Mouse (Mus musculus): ENCODE results near the gene Disc1.

The Disc1 gene

DNA sequence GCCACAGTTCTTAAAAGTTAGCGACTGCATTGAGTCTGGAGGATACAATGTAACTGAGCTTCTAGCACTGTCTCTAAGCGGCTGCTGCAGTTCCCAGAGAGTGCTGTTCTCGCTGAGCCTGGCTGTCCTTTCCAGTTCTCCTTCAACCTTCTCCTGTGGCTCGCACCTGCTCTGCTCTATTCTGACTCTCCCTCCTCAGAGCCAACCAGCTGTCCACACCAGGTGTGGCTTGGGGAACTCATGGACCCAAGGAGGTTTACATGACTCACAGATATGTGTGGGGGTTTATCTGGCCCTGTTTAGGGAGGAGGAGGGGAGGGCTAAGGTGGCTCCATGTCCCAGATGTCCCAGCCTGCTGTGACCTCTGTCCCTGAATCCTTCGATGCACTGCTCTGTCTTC lies 217.4 kb downstream of the Disc1 start:
- in situ Hi-C loops (cut with MboI; ENCODE audit: low pct_unique_long_range_greater_than_20kb in 1 of 2, low sequenced_read_pairs in 2 of 2, unreplicated experiment in 1 of 2): no loop called here

DNA sequence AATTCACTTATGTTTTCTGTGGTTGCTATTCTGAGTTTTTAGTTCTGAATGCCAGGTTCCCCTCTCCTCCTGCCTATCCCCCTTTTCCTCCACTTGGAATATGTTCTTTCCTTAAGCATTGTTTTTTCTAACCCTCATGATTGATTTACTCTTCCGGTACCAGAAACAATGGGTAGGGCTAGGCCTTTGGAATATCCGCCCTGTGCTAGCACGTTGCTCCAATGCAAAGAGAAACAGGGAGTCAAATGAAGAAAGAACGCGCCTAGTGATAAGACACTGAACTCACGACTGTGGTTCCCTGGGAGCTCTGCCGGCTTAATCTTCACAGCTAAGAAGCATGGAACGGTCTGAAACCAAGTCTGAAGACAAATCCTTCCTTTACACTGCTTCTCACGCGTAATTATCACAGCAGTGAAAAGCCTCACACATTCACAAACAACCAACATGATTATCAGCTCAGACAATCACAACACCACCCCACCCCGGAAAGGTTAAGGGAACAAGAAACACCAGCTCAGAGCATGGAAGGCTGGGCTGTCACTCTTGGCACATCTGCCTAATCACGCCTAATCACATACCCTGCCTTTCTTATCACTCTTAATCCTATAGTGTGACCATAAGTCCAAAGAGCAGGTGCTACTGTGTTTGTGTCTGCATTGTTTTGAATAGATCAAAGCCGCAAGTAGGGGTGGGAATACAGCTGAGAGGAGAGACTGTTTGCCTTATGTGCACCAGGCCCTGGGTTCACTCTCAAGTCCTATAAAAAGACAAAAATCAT lies 218.3 kb downstream of the Disc1 start:
- in situ Hi-C loops (cut with MboI; ENCODE audit: low pct_unique_long_range_greater_than_20kb in 1 of 2, low sequenced_read_pairs in 2 of 2, unreplicated experiment in 1 of 2): no loop called here

DNA sequence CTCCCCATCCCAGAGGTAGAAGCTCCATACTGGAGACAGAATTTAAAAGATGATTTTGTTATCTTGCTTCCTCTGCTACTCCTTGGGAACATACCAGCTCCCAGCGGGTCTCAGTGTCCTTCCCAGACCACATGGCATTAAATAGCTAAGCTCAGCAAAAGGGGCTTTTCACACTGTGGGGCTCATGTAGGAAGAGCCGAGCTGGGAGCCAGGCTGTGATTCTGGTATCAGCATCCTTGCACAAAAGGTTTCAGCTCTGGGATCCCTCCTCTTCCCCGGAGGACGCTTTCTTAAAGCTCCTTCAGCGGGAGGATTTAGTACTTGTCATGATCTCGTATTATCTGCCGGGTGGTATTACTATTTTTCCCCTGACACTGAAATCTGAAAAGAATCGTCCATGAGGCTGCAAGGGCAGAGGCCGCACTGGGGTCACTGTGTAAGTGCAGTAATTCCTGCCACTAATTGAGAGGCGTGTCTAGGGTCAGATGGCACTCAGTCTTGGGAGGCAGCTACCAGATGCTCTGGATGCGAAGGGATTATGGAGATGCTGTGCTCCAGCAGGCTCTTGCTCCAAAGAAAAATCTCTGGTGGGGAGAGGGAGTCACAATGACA lies 223.2 kb downstream of the Disc1 start:
- in situ Hi-C loops (cut with MboI; ENCODE audit: low pct_unique_long_range_greater_than_20kb in 1 of 2, low sequenced_read_pairs in 2 of 2, unreplicated experiment in 1 of 2): no loop called here

DNA sequence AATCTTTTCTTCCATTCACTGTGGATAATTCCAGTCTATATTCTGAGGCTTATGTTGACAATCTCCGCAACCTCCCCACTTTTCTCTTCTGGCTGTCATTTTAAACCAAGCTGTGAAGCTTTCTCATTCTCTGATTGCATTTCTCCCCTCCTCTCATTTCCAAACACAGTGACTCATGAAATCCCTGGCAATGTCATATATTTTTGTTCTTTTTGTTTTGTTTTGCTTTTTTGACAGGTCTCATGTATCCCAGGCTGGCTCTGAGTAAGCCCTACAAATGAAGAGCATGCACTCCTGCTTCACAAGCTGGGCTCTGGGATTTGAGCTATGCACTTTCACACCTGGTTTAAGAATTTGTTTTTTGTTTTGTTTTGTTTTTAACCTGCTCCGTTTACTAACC lies 225.2 kb downstream of the Disc1 start:
- in situ Hi-C loops (cut with MboI; ENCODE audit: low pct_unique_long_range_greater_than_20kb in 1 of 2, low sequenced_read_pairs in 2 of 2, unreplicated experiment in 1 of 2): no loop called here

DNA sequence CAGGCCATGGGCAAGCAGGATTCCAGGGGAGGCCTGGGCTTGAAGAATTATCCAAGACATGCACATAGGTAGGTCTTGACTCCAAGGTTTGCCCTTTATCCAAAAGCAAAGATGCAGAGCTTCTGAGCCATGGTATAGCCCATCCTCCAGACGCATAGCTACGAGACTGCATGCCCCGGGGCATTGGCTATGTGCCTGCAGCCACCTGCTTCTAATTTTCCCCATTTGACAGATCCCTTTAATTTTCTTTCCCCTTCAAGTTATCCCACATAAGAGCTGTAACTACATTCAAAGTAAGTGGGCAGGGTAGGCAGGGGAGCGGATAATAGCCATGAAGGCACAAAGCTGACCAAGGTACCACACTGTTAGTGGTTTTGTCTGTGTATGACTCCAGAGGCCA lies 225.9 kb downstream of the Disc1 start:
- in situ Hi-C loops (cut with MboI; ENCODE audit: low pct_unique_long_range_greater_than_20kb in 1 of 2, low sequenced_read_pairs in 2 of 2, unreplicated experiment in 1 of 2): no loop called here

DNA sequence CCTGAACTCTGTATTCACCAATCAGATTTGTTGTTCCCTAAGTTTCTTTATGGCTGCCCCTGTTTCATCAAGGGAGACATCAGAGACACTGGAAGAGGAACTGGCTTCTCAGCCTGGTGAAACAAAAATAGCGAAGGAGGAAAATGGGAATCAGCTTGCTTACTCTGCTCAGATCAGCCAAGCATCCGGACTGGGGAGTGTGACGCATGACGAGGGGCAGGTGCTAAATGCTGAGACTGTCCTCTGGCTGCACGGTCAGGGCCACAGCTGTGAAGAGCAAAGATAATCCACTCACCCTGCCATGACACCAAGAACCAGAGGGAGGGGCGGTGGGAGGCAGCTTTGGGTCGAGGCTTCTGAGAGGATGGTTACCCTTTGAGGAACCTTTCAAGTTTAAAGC lies 228.5 kb downstream of the Disc1 start:
- in situ Hi-C loops (cut with MboI; ENCODE audit: low pct_unique_long_range_greater_than_20kb in 1 of 2, low sequenced_read_pairs in 2 of 2, unreplicated experiment in 1 of 2): no loop called here

DNA sequence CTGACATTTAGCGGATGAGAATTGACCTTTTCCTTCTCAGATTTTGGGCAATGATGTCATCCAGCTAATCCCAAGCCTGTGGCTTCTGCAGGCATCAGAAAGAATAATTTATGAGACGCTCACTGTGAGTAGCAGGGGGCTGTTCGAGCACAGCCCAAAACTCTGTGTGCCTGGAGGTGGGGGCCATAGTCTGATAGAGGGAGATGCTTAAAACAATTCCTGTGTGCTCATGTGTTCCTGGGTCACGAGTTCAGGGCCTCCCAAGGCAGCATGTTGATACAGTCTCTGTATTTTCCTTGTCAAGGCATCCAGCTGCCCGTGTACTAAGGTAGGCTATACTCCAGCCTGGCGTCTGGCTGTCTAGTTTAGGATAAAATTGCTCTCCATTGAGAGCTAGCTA lies 229.5 kb downstream of the Disc1 start:
- in situ Hi-C loops (cut with MboI; ENCODE audit: low pct_unique_long_range_greater_than_20kb in 1 of 2, low sequenced_read_pairs in 2 of 2, unreplicated experiment in 1 of 2): no loop called here

DNA sequence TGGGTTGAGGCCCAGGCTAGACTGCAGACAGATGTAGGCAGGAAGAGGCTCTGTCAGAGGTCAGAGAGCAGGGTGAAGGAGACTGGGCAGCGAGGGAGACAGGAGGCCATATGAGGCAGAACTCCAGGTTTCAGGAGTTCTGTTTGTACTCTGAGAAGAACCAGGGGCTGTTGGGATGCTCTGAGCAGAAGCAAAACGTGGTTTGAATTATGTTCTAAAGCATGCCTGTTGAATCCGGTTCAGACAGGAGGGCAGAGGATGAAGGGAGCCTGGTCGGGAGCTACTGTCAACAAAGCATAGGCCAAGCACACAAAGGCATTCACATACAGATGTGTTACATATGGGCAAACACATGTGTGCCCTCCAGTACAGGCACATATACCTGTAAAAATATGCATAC lies 230.9 kb downstream of the Disc1 start:
- in situ Hi-C loops (cut with MboI; ENCODE audit: low pct_unique_long_range_greater_than_20kb in 1 of 2, low sequenced_read_pairs in 2 of 2, unreplicated experiment in 1 of 2): no loop called here

DNA sequence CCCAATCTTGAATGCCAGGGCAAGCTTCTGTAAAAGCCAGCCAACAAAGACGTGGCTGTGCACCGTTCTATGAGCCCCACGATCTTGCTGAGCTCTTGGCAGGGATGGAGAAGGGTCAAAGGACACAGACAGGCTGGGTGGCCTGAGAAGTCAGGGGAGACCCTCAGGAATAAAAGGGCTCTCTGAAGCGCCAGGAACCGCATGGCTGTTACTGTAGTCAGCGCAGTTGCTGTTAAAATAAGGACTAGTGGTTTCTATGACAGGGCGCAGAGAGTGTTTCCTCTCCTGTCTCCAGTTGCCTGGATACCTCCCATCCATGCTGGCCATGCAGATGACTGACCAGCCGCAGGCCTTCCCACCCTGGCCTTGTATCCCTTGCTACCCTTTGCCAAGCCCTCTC lies 231.4 kb downstream of the Disc1 start:
- in situ Hi-C loops (cut with MboI; ENCODE audit: low pct_unique_long_range_greater_than_20kb in 1 of 2, low sequenced_read_pairs in 2 of 2, unreplicated experiment in 1 of 2): no loop called here

DNA sequence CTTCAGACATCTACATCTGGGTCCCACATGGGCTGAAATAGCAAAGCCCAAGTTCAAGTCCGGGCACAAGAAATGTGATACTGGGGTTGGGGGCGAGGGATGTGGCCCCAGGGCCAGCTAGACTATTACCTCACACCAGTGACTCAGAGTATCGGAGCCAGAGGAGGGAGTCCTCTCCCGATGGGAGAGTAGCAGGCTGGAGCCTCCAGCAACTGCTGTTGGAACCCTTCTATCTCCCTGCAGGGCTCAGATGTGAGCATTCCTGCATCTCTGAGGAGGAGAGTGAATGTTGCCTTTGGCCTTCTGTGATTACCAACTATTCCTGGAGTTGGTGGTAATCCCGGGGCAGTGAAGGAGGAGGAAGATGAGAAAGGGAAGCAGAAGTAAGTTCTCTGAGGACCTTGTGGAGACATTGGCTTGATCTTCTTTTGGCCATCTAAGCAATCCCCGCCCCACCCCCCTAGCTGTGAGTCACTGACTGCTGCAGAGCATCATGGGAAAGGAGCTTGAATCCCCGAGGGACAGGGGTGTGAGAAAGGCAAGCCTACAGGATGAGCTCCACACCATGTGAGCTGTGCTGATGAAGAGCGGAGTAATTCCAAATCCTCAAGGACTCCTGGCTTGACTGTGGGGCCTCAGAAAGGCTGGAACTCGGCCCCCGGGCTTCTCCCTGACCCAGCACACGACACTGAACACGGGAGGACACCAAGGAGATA lies 232.1 kb downstream of the Disc1 start:
- in situ Hi-C loops (cut with MboI; ENCODE audit: low pct_unique_long_range_greater_than_20kb in 1 of 2, low sequenced_read_pairs in 2 of 2, unreplicated experiment in 1 of 2): no loop called here

DNA sequence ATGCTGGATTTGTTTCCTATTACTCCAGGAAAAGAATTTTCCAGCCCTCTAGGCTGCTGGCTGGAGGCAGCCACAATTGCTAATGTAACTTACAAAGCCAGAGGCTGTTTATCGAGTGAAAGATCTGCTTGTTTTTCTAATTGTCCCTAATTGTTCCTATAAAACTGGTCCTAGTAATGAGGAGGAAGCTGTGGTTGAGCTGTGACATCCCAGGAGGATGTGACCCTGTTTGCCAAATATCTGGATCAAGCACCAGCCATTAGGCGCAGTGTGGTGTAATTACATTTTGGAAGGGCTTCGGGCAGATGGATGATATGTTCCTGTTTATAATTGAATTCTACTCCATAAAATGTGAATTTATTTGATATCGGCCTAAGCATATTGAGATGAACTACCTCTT lies 233.3 kb downstream of the Disc1 start:
- in situ Hi-C loops (cut with MboI; ENCODE audit: low pct_unique_long_range_greater_than_20kb in 1 of 2, low sequenced_read_pairs in 2 of 2, unreplicated experiment in 1 of 2): no loop called here

DNA sequence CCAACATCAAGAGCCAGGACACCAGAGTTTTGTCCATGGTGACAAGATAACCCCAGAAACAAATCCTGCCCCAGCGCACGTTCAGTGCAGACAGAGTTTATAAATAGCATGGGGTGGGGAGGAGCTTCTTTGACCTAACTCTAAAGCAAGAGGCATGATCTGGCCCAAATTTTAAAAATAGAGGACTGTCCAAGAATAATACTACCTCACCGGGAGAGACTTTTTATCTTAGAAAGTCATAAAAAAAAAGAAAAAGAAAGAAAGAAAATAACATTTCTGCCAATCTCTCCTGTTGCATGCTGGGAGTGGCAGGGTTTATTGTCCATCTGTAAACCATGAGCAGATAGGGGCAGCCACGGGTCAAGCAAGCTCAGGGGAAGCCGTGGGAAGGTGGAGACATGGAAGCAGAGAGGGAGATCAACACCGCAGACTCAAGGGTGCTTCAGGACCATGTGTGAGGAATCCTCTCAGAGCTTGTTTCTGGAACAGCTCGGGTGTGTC lies 233.9 kb downstream of the Disc1 start:
- in situ Hi-C loops (cut with MboI; ENCODE audit: low pct_unique_long_range_greater_than_20kb in 1 of 2, low sequenced_read_pairs in 2 of 2, unreplicated experiment in 1 of 2): no loop called here

DNA sequence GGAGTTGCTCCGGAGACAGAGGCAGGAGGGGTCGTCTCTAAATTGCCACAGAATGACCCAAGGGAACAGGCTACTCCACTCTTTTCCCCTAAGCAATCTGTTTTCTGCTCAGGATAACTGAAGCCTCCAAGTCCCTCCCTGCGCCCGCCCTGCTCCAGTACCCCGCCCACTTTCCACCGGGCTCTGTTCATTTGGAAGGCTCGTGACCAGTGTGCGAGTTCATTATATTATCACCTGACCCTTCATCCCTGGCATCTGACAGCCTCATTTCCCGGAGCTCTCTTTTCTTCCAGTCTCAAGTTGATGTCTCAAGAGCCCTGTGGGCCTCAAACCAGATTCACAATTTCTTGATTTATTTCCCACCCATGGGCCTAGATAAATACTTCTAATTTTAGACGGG lies 237.5 kb downstream of the Disc1 start:
- in situ Hi-C loops (cut with MboI; ENCODE audit: low pct_unique_long_range_greater_than_20kb in 1 of 2, low sequenced_read_pairs in 2 of 2, unreplicated experiment in 1 of 2): no loop called here

DNA sequence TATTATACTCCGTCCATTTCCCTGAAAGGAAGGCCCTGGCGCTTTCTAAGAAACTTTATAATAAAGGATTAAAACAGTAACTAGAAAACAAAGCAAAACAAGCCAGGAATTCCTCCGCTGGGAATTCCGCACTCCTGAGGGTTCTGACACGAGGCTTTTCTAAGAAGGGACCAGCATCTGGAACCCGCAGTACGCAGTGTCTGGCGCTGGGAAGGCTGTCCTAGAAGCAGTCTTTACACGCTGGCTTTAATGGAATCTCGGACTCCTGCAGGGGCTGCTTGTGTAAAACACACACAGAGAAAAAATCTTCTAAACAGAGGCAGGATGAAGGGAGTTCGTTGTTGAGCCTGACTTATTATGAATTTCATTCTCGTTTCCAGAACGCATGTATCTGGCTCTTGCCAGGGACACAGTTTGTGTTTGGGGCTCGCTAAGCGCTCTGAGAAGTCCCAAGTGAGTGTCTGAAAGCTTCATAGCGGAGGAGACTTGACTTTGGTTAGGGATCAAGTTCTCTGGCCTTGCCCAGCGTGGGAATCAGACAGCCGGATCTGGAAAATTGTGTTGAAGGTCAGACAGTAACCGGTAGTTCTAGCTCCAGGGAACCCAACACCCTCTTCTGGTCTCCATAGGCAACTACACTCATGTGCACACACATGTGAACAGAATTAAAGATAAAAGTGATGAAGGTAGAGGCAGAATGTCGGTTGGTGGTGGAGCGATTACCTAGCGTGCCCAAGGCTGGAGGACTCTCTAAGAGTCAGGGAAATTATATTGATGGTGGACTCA lies 238.1 kb downstream of the Disc1 start:
- in situ Hi-C loops (cut with MboI; ENCODE audit: low pct_unique_long_range_greater_than_20kb in 1 of 2, low sequenced_read_pairs in 2 of 2, unreplicated experiment in 1 of 2): no loop called here

DNA sequence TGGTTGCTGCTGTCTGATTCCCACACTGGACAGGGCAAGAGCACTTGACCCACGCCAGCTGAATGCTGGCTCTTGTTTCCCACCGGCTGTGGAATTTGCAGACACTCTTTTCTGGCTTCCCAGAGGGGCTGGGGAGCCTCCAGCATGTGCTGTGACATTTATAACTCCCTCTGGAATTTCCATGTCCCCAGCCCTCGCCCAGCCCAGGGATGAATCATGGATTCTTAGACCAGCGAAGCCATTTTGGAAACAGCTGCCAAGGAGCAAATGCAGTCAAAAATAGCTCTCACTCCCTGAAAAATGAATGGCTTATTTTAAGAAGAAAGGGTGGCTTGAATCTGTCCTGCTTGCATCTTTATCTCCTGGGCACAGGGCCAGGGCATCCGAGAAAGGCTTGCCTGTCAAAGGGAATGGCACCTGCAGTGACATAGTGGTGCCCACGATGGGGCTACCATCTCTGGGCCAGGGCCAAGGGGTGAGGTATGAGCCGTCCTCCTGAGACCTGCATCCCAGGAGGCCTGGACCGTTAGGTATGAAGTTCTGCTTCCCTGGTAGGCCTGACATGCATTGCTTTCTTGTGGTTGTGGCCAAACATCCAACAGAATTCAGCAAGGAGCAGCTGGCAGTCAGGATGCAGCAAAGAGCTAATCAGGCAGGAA lies 239.1 kb downstream of the Disc1 start:
- in situ Hi-C loops (cut with MboI; ENCODE audit: low pct_unique_long_range_greater_than_20kb in 1 of 2, low sequenced_read_pairs in 2 of 2, unreplicated experiment in 1 of 2): no loop called here

DNA sequence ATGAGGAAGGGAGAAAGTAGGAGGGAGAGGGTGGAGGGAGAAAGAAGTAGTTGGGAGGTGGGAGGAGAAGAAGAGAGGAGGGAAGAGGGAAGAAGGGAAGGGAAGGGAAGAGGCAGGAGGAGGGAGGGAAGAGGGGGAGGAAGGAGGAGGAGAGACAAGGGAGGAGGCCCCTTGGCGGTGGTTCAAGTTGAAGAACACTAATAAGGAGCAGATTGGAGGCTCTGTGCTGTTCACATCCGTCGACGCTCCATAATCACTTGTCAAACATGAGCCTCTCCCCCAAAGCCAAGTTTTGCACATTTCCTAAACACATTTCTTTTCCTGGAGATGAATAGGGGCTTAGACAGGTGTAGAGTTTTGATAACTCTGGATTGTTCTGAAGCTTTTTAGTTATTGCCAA lies 245.3 kb downstream of the Disc1 start:
- in situ Hi-C loops (cut with MboI; ENCODE audit: low pct_unique_long_range_greater_than_20kb in 1 of 2, low sequenced_read_pairs in 2 of 2, unreplicated experiment in 1 of 2): no loop called here

DNA sequence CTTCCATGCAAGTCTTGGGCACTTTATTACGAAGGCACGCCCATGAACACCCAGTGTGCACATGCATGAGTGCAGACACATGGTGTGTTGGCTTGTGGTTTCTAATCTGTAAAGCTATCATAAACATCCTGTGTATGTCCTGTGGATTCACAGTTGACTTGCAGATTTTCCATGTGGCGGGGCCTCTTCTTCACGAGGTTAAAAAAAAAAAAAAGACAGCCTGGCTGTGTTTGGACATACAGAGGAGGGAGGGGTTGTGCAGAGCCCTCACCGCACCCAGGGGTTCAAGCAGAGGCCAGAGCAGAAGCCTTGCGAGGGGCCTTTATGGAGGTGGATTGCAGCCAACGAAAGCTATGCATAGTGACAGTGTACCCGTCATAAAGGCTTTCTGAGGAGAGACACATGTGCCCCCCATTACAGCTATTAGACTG lies 248.0 kb downstream of the Disc1 start:
- in situ Hi-C loops (cut with MboI; ENCODE audit: low pct_unique_long_range_greater_than_20kb in 1 of 2, low sequenced_read_pairs in 2 of 2, unreplicated experiment in 1 of 2): no loop called here

DNA sequence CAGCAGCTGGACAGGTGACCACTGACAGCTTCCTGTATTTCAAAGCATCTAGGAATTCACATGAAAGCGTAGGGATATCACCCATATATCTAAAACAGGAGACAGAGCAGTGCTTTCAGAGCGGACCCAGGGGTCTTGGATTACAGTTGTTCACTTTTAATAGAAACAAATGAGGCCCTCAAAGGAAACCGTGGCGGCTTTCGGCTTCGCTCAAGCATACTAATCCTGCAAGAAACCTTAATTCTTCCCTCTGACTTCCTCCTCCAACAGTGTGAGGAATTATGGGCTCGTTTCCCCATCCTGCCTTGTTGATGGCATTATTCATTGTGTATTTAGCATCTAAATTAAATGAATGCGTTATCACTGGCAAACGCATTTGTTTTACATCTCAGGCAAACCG lies 252.7 kb downstream of the Disc1 start:
- in situ Hi-C loops (cut with MboI; ENCODE audit: low pct_unique_long_range_greater_than_20kb in 1 of 2, low sequenced_read_pairs in 2 of 2, unreplicated experiment in 1 of 2): no loop called here

All from mouse embryonic stem cell (cell line).